Mouse (Mus musculus): ENCODE measurements around the gene Kif3a. TPM values are rescaled to one million over a fixed set of nuclear protein-coding genes. Genes with fewer than 3 reads are reported as not detected.
A peak's percentile ranks its signal among the peaks of the same experiment; 100 is the strongest.

Gene Kif3a
- total and polyA plus RNA-seq, 2 experiments from 2014 or later = 118 to 330 TPM

GRCm38 (mm10) chr11:53561986-53562385 is 5.2 kb upstream of the Kif3a start:
- H3K4me3 ChIP-seq (ENCODE audit: low read depth, low read length) = no peak overlapping the region
- no peak overlapping the region for H3K27ac ChIP-seq (ENCODE audit: low read depth, low read length)
- 89% methylated on average over 2 of the region's 2 CpGs for WGBS
- ATAC-seq (no peak), DNase-seq (no peak)
- H3K4me2 ChIP-seq (ENCODE audit: low read depth) = no peak overlapping the region
- no peak overlapping the region for H3K9ac ChIP-seq
- no peaks in the 10 kb centered on the region for H3K36me3 ChIP-seq (ENCODE audit: insufficient read depth)
- H3K27me3 ChIP-seq (ENCODE audit: insufficient read depth, low read length) = no peaks in the 10 kb centered on the region
- H3K9me3 ChIP-seq (ENCODE audit: low read length) = no peaks in the 10 kb centered on the region
- no peaks in the 10 kb centered on the region; the same call in 1 of the 2 replicates for H3K4me1 ChIP-seq (ENCODE audit: insufficient read depth)
- no peak for TF ChIP-seq CTCF (IDR thresholded peaks at IDR 0.05; ENCODE audit: low read depth)

DNA sequence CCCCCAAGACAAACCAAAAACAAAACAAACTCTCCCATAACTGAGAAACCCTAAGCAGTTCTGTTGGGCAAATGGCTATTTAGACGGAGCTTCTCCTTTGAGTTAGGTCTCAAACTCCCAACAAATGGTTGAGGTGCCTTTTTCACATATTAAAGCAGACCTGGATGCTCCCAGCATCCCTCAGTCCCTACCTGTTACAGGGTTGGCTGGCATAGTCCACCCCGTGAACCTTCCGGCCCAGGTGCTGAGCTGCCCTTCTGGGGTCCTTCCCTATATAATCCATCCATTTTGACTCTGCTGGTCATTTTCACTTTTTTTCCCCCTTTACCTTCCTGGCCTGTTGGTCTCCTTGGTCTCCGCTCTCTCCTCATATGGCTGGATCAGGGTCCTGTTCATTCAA is 533 bp upstream of the Kif3a start:
- no peaks in the 10 kb centered on the region for H3K27me3 ChIP-seq (ENCODE audit: insufficient read depth, low read length)
- H3K9me3 ChIP-seq (ENCODE audit: low read length) = no peaks in the 10 kb centered on the region
- H3K36me3 ChIP-seq (ENCODE audit: insufficient read depth) = peaks cover 10% of the 10 kb centered on the region; the same call in 1 of the 2 replicates
- TF ChIP-seq CTCF (IDR thresholded peaks at IDR 0.05; ENCODE audit: low read depth) = no peak
- H3K4me2 ChIP-seq (ENCODE audit: low read depth) = peak overlapping the region; percentile 68
- H3K27ac ChIP-seq (ENCODE audit: low read depth, low read length) = peak overlapping the region; percentile 72; the same call in 1 of the 2 replicates
- peak overlapping the region; percentile 71 for H3K4me3 ChIP-seq (ENCODE audit: low read depth, low read length)
- H3K4me1 ChIP-seq (ENCODE audit: insufficient read depth) = peaks cover 9% of the 10 kb centered on the region
- DNase-seq (no peak), ATAC-seq (no peak)
- peak overlapping the region; percentile 88 for H3K9ac ChIP-seq
- WGBS = 88% methylated on average over 4 of the region's 4 CpGs

- WGBS = 95% methylated on average over 3 of the region's 3 CpGs
- H3K4me3 ChIP-seq (ENCODE audit: low read depth, low read length) = no peak overlapping the region
- TF ChIP-seq CTCF (IDR thresholded peaks at IDR 0.05; ENCODE audit: low read depth) = peak; percentile 38
- no peak overlapping the region for H3K27ac ChIP-seq (ENCODE audit: low read depth, low read length)
- no peaks in the 10 kb centered on the region for H3K27me3 ChIP-seq (ENCODE audit: insufficient read depth, low read length)
- ATAC-seq = no peak
- H3K4me2 ChIP-seq (ENCODE audit: low read depth) = no peak overlapping the region
- no peak for DNase-seq
- H3K9me3 ChIP-seq (ENCODE audit: low read length) = no peaks in the 10 kb centered on the region
- H3K36me3 ChIP-seq (ENCODE audit: insufficient read depth) = peaks cover 64% of the 10 kb centered on the region
- no peak overlapping the region for H3K9ac ChIP-seq
- no peaks in the 10 kb centered on the region for H3K4me1 ChIP-seq (ENCODE audit: insufficient read depth)
These were observed 13.4 kb downstream of the Kif3a start for GRCm38 (mm10) chr11:53580562-53580961.

DNA sequence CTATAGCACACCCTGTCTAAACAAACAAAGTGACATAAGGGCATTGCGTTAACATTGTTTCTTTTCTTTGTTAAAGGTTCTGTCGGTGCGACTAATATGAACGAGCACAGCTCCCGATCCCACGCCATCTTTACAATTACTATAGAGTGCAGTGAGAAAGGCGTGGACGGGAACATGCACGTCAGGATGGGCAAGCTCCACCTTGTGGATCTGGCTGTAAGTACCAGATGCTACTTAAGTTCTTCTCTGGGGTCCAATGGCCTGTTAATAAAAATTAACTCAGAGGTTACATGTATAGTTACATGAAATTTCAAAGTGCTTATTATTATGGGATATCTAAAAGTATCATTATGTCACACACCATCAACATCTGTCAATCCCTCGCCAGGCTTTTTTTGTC is 16.0 kb downstream of the Kif3a start:
- Histone ChIP-seq H3K36me3 (ENCODE audit: insufficient read depth) (peaks cover 74% of the 10 kb centered on the region), H3K4me2 (ENCODE audit: low read depth) (no peak overlapping the region), H3K9ac (no peak overlapping the region), H3K27ac (ENCODE audit: low read depth, low read length) (no peak overlapping the region), H3K27me3 (ENCODE audit: insufficient read depth, low read length) (no peaks in the 10 kb centered on the region), H3K4me3 (ENCODE audit: low read depth, low read length) (no peak overlapping the region), H3K4me1 (ENCODE audit: insufficient read depth) (no peaks in the 10 kb centered on the region), H3K9me3 (ENCODE audit: low read length) (no peaks in the 10 kb centered on the region)
- peak; percentile 47 for TF ChIP-seq CTCF (IDR thresholded peaks at IDR 0.05; ENCODE audit: low read depth)
- no peak for ATAC-seq
- DNase-seq = no peak
- 74% methylated on average over 10 of the region's 10 CpGs for WGBS

GRCm38 (mm10) chr11:53584849-53585248 is 17.7 kb downstream of the Kif3a start:
- peak; percentile 76 for TF ChIP-seq CTCF (IDR thresholded peaks at IDR 0.05; ENCODE audit: low read depth)
- Histone ChIP-seq H3K27ac (ENCODE audit: low read depth, low read length) (no peak overlapping the region), H3K9me3 (ENCODE audit: low read length) (no peaks in the 10 kb centered on the region), H3K27me3 (ENCODE audit: insufficient read depth, low read length) (no peaks in the 10 kb centered on the region), H3K9ac (no peak overlapping the region), H3K4me1 (ENCODE audit: insufficient read depth) (no peaks in the 10 kb centered on the region), H3K36me3 (ENCODE audit: insufficient read depth) (peaks cover 76% of the 10 kb centered on the region), H3K4me2 (ENCODE audit: low read depth) (no peak overlapping the region), H3K4me3 (ENCODE audit: low read depth, low read length) (no peak overlapping the region)
- ATAC-seq = peak; percentile 42
- peak; percentile 36 for DNase-seq
- WGBS = 61% methylated on average over 3 of the region's 3 CpGs

DNA sequence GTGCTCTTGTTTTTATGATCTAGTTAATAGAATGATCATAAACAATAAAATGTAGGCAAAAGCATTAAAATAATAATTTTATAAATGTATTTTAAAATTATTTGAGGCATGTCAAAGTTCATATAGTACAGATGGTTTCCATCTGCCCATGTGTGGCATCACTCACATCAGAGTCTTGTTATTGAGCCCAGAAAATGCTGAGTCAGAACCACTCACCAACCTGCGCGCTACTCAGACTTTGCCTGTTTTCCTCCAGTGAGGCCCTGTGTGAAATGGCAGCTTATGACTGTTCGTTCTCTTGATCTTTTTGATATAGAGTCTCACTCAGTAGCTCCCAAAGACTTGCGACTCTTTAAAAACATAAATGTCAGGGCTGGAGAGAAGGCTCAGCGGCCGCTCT is 18.3 kb downstream of the Kif3a start:
- Histone ChIP-seq H3K27me3 (ENCODE audit: insufficient read depth, low read length) (no peaks in the 10 kb centered on the region), H3K4me1 (ENCODE audit: insufficient read depth) (no peaks in the 10 kb centered on the region), H3K27ac (ENCODE audit: low read depth, low read length) (no peak overlapping the region), H3K9me3 (ENCODE audit: low read length) (no peaks in the 10 kb centered on the region), H3K4me2 (ENCODE audit: low read depth) (no peak overlapping the region), H3K4me3 (ENCODE audit: low read depth, low read length) (no peak overlapping the region), H3K9ac (no peak overlapping the region), H3K36me3 (ENCODE audit: insufficient read depth) (peaks cover 72% of the 10 kb centered on the region)
- ATAC-seq (no peak), DNase-seq (no peak)
- 95% methylated on average over 6 of the region's 6 CpGs for WGBS
- TF ChIP-seq CTCF (IDR thresholded peaks at IDR 0.05; ENCODE audit: low read depth) = no peak

GRCm38 (mm10) chr11:53588279-53588678 is 21.1 kb downstream of the Kif3a start:
- no peak overlapping the region for H3K4me3 ChIP-seq (ENCODE audit: low read depth, low read length)
- no peak for TF ChIP-seq CTCF (IDR thresholded peaks at IDR 0.05; ENCODE audit: low read depth)
- DNase-seq (no peak), ATAC-seq (no peak)
- H3K27ac ChIP-seq (ENCODE audit: low read depth, low read length) = no peak overlapping the region
- no peak overlapping the region for H3K9ac ChIP-seq
- no peaks in the 10 kb centered on the region for H3K9me3 ChIP-seq (ENCODE audit: low read length)
- H3K36me3 ChIP-seq (ENCODE audit: insufficient read depth) = peaks cover 77% of the 10 kb centered on the region
- WGBS = 84% methylated on average over 8 of the region's 8 CpGs
- H3K27me3 ChIP-seq (ENCODE audit: insufficient read depth, low read length) = no peaks in the 10 kb centered on the region
- H3K4me2 ChIP-seq (ENCODE audit: low read depth) = no peak overlapping the region
- H3K4me1 ChIP-seq (ENCODE audit: insufficient read depth) = no peaks in the 10 kb centered on the region
